Mouse (Mus musculus) embryo, embryonic 11 days (tissue): Measurements from ENCODE around the gene Exosc5.
A peak's percentile ranks its signal among the peaks of the same experiment; 100 is the strongest.

Experiments used
- DNase-seq: peaks from one replicate; pipeline ENCODE4 v3.0.0-alpha.2; 2015

Exosc5 gene

DNA sequence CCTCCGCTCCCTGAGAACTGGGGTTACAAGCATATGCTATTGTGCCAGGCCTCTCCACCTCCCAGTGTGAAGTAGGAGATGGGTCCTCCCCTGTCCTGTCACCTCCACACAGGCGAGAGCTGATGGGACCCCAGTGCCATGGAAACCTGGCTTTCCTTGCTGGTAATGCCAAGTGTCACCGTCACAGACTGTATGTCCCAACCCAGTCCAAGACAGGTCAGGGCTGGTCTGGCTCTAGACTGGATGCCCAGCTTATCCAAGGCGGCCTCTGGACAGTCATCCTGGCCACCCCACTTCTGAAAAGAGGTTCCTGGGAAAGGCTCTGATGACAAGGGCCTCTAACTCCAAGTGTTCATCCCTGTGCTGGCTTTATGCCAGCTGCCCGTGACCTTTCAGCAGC, 21.9 kb upstream of the Exosc5 start:
- no peak for DNase-seq

GRCm38 (mm10) chr7:25639754-25640153, 19.2 kb upstream of the Exosc5 start:
- no peak for DNase-seq

DNA sequence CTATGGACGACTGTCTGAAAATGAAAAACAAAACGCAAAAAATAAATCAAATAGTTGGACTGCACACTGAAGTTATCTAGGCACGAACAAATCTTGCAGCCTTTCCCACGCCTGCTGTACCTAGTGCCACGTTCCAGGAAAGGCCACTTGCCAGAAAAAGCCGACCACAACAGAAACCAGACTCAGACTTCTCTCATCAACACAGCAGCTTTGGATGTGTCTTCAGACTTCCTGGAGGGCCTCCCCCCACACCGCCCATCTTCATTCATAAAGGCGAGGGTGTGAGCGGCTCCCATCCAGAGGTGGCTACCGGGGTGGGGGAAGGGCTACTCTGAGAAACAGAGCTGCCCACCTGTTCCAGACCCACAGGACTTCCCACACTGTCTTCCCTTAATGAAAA, 14.8 kb upstream of the Exosc5 start:
- DNase-seq = no peak

- no peak for DNase-seq
These were observed 14.3 kb upstream of the Exosc5 start for GRCm38 (mm10) chr7:25644631-25645030.

- no peak for DNase-seq
These were observed 13.9 kb upstream of the Exosc5 start for GRCm38 (mm10) chr7:25645074-25645473.

DNA sequence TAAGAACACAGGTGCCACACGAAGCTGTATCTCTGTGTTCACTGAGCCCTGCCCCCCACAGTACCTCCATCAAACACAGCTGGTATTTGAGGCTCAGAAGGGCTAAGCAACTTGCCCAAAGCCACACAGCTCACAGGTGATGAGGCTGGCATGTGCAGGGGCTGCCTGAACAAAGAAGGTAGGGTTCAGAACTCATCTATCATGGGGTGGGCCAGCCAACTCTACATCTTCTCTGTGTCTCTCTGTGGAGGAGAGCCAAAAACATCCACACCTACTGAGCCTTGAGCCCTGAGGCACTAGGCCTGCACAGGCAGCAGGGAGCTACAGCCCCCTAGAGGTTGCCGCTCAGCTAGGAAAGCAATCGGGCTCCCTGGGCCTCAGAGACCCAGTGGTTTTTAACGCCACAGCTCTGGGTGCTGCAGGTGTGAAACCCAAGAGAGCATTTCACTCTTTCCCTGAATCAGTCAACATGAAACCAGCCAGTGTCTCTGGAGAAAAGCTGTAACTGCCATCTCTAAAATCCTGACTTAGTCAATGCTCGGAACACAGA, 11.3 kb upstream of the Exosc5 start:
- no peak for DNase-seq

GRCm38 (mm10) chr7:25649839-25650238, 9.1 kb upstream of the Exosc5 start:
- no peak for DNase-seq

GRCm38 (mm10) chr7:25651281-25651680, 7.7 kb upstream of the Exosc5 start:
- DNase-seq = no peak

GRCm38 (mm10) chr7:25652244-25652759, 6.7 kb upstream of the Exosc5 start:
- no peak for DNase-seq

DNA sequence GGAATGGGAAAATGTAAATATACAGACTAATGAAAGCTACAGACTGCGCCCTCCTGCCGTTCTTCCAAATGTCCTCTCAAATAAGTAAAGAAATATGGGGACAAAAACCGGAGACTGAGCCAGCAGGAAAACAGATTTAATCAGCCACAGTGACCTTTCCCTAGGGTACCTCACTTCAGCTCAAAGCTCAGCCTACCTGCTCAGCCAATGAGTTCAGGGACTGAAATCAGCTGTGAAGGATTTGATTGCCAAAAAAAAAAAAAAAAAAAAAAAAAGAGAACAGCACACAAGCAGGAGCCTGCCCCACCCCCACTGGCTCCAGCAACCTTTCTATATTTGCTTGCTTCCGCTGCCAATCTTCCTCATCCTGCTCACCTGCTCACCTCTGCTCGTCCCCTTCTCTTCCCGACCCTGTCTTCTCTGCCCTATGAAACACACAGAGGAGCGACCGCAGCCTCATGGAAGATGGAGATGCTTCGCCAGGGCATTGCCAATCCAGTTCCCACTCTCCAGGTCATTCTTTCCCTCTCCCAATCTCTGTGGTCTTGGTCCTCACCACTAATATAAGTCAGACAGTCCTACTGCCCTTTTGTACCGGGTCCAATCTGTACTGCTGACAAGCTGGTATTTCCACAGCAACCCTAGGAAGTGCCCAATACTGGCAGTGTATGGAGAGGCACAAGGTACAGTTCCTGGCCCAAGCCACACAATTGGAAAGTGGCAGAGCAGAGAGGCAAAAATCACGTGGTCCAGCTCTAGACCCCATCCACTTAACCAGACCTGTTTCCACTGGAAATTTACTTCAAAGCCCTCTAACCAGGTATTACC, 3.1 kb upstream of the Exosc5 start:
- DNase-seq = no peak

DNA sequence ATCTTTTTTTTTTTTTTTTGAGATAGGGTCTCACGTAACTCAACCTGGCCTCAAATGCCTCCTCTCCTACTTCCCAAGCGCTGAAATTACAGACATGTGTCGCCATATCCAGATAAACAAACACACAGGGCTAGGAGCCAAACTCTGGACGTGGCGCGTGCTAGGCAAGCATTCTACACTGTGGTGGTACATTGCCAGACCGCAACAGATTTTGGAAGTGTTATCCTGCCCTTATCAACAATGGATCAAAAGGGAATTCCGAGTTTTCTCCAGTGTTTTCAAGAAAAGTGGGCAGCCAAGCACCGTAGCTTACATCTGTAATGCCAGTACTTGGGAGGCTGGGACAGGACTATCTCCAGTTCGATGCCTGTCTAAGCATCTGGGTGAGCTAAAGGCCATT, 1.2 kb upstream of the Exosc5 start:
- no peak for DNase-seq

- DNase-seq = no peak
These were observed 7.4 kb downstream of the Exosc5 start for GRCm38 (mm10) chr7:25666381-25666780.

GRCm38 (mm10) chr7:25669158-25669557, 10.2 kb downstream of the Exosc5 start:
- no peak for DNase-seq

DNA sequence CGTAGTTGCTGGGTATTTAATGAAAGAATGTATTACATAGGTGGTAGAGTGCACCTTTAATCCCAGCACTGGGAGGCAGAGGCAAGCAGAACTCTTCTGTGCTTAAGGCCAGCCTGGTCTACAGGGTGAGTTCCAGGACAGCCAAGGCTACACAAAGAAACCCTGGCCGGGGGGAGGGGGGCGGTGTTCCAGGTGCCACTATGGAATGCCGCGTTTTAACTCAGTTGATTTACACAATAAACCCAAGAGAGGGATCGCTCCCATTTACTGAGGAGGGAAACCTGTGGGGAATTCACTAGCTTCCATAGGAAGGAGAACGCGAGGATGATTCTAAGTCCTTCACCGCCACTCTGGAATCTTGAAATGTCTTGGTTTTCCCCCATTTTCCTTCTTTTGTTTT, 10.7 kb downstream of the Exosc5 start:
- no peak for DNase-seq

DNA sequence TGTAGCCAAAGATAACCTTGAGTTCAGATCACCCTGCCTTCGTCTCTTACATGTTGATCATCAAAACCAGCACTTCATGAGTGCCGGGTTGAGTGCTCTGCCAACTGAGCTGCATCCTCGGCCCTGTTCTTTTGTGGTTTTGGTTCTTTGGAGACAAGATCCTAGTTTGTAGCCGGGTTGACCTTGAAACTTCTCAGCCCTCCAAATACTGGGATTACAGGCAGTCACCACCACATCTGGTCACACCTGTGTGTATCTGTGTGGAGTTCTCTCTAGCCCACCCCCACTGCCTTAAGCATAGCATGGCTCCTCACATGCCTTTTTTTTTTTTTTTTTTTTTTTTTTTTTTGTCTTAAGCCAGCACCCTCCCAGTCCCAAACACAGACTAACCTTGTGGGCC, 11.1 kb downstream of the Exosc5 start:
- no peak for DNase-seq

- no peak for DNase-seq
These were observed 12.7 kb downstream of the Exosc5 start for GRCm38 (mm10) chr7:25671686-25672085.

DNA sequence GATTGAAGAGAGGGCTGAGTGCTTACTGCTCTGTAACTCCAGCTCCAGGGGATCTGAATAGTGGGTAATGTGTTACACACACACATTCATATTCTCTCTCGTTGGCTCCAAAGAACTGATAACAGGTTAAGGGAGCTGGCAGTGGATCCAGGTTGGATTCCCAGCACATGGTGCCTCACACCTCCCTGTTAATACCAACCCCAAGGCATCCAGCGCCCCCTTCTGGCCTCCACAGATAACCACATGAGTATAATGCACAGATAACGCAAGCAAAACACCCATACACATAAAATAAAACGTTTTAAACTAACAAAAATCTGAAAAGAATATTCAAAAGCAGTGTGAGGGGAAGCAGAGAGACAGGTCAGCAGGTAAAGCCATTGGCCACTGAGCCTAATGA, 13.5 kb downstream of the Exosc5 start:
- no peak for DNase-seq

DNA sequence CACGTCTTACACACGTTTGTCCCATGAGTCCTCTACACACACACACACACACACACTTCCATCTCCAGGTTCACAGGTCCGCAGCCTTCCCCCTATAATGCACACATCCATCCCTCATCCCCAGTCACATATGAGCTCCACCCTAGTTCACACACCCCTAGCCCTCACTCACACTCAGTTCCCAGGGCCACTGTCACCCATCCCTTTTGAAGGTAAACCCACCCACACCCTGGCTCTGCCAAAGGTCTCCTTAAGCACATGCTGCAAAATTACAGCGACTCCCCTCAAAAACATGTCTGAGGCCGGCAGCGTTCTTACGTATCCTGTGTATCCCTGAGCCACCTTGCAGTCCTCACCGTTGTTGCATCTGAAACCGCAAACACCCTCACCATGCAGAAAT, 15.3 kb downstream of the Exosc5 start:
- no peak for DNase-seq

GRCm38 (mm10) chr7:25674719-25675300, 15.8 kb downstream of the Exosc5 start, which contains the start of gene Tmem91:
Gene Tmem91 (minus strand): TSS chr7:25675166.
- DNase-seq = peak; percentile 21

- DNase-seq = no peak
These were observed 16.4 kb downstream of the Exosc5 start for GRCm38 (mm10) chr7:25675405-25675804.

DNA sequence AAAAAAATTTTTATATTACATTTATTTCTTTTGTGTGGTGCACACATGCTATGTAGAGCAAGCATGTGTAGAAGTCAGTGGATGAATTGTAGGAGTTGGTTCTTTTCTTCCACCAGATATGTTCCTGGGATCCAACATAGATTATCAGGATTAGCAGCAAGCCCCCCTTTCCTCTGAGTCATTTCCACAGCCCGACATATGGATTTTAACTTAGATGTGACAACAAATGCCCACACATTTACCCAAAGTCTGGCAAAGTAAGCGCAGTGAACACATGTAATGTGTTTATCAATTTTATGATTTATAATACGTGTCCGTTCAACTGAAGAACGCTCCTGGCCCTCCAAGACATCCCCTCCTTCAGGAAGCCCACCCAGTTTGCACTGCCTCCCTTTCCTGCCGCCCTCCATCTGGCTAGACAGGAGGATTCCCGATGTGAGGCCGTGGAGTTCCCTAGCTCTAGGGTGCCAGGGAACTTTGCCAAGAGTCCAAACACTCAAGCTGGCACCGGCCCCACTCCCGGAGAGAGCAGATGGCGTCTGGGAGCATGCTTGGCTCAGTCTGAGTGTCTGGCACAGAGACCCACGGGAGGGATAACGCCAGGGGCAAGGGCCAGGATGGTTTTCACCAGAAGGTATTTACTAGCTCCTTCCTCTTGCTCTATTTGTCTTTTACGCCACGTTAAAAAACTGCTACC, 17.3 kb downstream of the Exosc5 start:
- DNase-seq = no peak

GRCm38 (mm10) chr7:25677013-25677412, 18.0 kb downstream of the Exosc5 start:
- DNase-seq = no peak

GRCm38 (mm10) chr7:25679971-25680370, 21.0 kb downstream of the Exosc5 start:
- peak; percentile 36 for DNase-seq
